Mouse (Mus musculus) kidney, adult 9 months (tissue): ENCODE data around the gene Hrh1.

ENCODE experiments used
- DNase-seq: peaks from one replicate; pipeline ENCODE4 v3.0.0; 2022

Hrh1 gene

DNA sequence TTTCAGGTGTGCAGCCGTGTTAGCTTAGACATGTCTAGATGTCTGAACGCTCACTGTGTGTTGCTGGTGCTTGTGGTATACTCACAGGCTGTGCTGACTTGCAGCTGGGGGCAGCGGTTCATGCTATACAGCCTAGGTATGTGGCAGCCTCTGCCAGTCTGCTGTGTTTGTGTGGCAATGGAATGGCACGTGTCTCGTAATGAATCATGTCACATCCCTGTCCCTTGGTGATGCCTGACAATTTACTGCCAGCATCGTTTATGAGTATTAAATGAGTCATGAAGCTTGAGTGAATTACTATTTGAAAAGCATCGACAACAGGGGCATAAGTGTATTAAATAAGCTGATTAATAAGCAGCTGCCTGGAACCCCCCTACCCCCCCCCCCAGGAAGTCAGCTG lies 9.3 kb downstream of the Hrh1 start:
- DNase-seq = no peak

DNA sequence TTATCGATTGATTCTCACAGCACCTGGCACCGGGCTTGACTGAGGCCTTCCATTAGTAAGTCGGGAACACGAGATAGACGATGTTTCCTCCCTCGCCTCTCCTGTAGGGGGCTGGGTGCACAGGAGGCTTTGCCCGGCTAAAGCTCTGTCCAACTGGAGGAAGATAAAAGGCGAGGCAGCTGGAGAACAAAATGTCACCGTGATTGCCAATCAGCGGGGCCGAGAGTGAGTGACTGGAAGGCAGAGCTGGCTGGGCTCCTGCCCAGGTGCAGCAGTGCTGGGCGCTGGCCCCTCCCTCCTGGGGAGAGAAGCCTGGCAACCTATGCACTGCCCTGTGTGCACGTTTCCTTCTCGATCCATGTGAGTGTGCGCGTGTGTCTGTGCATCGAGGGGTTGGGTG lies 10.5 kb downstream of the Hrh1 start:
- DNase-seq = no peak

DNA sequence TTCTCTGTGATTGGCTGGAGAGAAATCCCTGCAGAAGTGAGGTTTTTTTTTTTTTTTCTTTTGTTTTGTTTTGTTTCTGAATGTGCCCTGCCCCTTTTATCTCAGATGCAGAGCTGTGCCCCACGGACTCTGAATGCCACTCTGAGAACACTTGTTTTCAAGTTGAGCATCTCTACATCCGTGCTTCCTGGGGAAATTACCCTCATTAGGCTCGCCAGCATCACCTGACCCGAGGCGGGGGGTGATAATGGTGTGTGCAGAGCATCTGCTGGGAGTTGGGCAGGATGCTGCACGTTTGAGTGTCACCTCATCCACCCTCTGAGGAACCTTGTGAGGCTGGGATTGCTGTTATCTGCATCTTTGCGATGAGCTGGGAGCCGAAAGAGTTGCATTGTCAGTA lies 14.2 kb downstream of the Hrh1 start:
- no peak for DNase-seq

DNA sequence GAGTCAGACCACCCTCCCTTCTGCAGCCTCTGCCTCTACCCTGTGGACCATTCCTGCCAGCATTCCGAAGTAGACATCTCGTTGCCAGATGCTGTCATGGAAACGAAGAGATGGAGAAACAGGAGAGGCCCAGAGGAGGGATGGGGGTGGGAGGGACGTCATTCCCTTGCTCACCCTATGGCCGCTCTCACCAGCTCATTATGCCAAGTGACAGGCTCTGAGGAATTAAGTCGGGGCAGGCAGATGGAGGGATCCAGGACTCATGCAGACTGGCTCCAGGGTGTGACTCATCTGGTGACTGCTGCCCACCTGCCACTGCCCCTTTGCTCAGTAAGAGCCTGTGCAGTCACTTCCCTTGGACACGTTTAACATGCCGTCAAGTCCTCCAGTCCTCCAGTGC lies 16.8 kb downstream of the Hrh1 start:
- no peak for DNase-seq

DNA sequence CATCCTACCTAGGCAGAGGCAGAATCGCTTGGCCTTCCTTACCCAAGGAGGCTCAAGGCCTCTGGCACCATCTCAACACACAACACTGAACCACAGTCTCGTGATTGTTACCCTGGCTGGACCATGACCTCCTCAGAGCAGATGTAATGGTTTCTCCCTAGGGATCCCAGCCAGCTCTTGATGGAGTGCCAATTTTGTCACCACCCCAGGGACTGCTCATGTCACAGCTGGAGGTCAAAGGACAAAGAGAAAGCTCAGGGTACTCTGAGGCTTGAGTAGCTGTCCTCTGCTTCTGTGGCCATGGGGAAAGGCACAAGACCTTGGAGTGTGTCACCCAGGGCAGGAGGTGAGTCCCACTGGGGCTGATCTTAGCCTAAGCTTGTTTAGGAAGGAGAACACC lies 20.3 kb downstream of the Hrh1 start:
- peak; percentile 94 for DNase-seq

DNA sequence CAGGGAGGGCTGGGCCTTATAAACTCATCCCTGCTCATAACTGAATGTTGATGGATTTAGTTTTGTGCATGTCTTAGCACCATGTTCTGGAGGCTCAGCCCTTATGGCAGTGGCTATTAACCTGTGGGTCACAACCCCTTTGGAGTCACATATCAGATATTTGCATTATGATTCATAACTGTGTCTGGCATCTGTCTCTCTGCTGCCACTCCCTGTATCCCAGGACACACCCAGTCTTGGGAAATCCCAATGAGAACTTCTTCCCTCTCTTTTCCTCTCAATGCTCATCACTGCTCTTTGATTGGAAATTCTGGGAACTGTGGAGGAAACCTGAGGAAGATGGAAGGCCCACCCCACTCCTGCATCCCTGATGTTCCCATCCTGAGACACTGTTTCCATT lies 23.3 kb downstream of the Hrh1 start:
- DNase-seq = no peak

DNA sequence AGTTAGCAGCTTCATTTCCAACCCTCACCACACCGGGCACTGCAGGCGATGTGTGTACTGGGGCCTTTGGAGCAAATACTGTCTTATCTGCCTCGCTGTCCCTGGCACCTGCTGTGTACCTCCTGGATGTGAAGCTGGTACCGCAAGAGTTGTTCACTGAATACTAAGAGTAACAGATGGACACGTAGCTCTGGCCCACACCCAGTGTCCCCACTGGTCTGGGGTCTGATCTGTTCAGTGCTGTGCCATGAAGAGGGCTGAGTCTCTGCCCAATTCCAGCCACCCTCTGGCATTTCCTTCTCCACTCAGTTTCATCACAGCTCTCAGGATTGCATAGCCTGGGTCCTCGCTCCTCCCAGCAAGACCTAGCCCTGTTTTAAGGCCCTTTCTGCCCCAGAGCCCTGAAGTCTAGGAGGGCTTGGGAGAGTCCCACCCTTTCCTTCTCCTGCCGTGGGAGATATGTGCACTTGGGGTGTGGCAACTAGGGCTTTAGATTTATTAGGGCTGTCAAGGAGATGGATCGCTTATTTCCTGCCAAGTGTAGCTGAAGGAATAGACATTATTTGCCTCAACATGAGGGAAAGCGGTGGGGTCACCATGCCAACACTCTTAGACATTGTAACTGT lies 25.4 kb downstream of the Hrh1 start:
- DNase-seq = peak; percentile 17

DNA sequence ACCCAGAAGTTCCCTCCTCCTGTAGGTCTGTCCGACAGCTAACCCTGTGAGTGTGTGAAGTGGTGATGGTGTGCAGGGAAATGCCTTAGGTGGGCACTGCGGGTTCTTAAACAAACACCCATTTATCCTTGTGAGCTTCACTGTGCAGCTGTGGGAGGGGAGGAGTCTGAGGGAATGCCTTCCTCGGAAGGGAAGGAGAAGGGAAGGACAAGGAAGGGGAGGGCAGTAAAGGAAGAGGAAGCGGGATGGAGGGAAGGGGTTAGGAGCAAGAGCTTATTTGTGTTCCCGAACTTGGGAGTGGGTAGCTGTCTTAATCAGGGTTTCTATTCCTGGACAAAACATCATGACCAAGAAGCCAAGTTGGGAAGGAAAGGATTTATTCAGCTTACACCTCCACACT lies 27.6 kb downstream of the Hrh1 start:
- DNase-seq = no peak

DNA sequence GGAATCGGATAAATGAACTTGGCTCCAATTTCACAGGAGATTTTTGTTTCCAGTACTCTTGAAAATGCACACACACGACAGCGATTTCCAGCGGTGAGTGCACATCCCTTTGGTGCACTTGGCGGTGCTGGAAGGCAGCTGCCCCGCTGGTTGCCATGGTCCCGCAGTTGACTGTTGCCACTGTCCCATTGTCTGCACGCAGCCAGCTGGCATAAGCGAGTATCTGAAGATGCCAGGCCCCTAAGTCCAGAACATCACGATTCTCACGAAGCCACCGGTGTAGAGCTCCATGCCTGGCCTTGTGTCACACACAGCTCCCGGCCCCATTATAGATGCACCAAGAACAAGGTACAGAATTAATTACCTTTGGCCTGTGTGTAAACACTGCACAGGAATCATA lies 29.9 kb downstream of the Hrh1 start:
- no peak for DNase-seq

DNA sequence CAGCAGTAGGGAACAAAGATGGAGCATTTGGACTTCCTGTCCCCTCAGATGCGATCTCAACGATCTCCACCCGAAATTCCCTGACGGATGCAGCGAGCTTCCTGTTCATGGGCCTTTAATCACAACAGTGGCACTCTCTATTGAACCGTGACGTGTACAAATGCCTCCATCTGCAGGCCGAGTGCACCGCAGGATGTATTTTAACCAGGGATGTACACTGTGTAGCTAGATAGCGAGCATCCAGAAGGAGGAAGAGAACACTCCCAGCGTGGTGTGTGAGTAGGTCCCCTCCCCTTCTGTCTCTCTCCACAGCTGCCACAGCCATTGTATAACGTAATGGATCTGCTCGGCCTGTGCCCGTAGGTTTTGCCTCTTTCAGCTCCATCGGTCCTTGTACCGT lies 31.1 kb downstream of the Hrh1 start:
- peak; percentile 51 for DNase-seq

DNA sequence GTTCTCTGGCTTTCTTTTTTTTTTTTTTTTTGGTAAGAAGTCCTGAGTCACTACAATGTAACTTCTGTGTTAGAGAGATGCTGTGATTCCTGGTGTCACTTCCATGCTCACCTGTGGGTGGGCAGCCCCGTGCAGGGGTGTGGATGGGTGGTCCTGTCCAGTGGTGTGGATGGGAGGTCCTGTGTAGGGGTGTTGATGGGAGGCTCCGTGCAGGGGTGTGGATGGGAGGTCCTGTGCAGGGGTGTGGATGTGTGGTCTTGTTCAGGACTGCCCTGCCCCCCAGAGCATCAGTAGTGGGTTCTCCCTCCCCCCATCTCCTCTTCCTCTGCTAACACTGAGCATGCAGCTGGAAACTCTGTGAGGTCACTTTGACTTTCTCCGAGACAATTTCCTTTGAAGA lies 34.9 kb downstream of the Hrh1 start:
- DNase-seq = peak; percentile 10

DNA sequence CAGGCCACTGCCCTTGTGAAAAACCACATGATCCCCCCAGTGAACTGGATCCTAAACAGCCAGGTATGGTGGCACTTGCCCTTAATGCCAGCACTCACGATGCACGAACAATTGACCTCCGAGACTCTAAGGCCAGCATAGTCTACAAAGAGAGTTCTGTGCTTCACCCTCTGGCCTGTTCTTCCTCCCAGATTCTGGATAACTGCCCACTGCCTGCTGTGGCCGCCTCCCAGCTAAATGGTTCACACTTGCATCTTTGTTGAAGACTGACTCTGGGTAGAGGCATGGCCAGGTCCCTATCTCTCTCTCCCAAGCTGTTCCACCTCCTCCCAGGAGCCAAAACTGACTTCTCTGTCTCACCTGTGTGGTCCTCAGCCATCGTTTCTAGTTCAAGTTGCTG lies 36.8 kb downstream of the Hrh1 start:
- no peak for DNase-seq

DNA sequence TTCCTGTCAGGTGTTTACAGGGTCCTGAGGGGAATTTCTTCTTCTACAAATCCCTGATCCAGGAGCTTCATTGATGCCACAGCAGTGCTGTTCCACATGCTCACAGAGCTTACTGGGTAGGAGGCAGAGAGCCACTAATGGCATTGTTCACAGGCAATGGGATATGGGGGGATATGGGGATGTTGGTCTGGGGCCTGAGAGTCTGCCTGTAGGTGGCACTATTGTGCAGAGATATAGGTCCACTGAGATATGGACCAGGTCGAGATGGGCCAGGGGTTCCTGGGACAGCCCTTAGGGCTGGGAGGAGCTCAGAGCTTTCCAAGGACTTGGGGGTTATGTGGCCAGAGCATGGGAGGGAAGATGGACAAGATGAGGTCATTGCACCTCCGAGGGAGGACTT lies 42.6 kb downstream of the Hrh1 start:
- DNase-seq = no peak

DNA sequence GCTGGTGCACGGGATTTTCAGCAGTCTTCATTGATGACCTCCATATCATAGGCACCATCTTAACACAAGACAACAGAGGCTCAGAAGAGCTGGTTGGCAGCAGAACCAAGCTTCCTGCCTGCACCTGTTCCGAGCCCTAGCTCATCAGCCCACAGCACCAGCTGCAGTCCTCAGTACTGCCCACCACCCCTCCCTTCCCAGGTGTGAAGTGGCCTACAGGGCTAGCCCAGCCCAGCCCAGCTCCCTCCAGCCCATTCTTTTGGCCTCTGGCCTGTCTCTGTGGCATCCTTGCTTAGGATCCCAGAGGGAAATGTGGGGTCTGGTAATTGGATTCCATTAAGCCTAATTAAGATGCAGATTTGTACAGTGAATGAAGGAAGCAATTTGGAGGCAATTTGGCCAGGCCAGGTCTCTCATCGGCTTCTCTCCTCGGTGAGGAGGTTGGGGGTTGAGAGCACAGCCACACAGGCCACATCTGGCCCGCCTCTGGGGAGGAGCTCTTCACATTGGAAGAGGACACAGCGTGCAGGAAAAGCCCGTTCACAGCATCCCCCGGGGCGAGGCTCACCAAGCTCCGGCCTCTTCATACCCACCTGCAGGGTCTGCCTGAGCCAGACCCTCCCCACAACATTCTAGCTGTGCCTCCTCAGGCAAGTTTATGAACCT lies 43.2 kb downstream of the Hrh1 start:
- no peak for DNase-seq

DNA sequence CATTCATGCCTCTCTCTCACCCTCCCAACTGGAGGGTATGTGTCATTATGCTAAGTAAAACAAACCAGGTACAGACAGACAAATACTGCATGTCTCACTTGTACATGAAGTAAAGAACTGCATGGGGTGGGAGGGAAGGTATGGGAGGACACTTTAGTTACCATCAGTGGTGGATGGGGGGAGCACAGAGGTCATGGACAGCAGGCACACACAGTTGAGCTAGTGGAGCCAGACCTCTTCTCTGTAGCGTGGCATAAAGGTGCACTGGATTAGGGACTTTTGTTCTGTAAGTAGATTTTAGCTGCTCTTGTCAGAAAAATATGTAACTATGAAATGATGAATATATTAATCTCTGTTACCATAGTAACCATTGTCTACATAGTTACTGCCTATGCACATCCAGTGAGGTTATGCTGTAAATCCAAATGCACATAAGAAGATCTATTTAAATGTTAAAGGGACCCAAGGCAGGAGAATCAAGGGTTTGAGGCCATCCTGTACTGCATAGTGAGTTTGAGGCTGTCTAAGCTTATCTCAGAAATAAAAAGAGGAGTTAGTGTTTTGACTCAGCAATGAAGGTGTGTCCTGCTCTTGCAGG lies 46.6 kb downstream of the Hrh1 start:
- no peak for DNase-seq

DNA sequence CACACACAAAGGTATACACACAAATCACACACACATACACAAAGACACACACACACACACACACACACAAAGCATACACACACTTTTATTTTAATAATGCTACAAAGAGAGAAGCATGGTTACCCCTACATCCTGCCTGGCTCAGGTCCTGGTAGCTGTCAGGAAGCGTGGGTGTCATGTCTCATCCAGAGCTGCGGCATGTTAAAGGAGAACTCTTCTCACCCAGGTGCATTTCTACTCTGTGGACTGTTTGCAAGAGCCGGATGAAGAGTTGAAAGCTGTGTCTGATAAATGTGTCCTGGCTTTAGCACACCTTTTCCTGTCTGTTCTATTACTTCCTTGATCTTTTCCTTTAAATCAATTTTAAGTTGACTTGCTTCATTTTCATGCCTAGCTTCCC lies 47.2 kb downstream of the Hrh1 start:
- peak; percentile 24 for DNase-seq

DNA sequence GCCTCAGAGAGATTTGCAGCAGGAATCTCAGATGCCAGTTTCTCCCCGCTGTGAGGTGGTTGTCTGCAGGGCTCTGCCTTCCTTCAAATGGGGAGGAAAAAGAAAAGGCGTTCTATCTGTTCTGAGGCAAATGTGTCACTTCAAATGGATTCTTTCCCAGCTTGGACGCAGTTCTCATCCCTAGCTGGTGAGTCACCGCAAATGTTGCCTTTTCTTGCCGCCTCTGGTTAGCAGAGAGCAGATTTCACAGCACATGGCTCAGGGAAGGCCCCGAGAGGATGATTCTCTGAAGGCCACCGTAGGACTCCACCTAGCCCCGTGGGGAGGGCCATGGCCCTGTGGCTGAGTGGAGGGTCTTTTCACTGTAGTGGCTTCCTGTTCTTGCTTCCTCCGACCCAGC lies 51.2 kb downstream of the Hrh1 start:
- DNase-seq = no peak

DNA sequence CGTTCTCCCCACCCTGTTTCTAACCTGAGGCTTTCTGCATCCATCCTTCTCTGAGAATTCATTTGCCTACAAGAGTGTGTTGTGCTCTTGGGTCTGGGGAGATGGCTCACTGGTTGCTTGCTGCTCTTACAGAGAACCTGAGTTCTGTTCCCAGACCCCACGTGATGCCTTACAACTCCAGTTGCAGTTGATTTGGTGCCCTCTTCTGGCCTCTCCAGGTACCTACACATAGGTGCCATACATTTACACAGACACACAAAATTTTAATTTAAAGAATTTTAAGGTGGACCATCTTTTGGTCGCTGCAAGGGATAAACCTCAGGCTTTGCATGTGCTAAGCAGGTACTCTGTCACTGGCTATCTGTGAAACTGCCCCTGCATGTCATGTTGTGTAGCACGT lies 57.5 kb downstream of the Hrh1 start:
- DNase-seq = no peak

DNA sequence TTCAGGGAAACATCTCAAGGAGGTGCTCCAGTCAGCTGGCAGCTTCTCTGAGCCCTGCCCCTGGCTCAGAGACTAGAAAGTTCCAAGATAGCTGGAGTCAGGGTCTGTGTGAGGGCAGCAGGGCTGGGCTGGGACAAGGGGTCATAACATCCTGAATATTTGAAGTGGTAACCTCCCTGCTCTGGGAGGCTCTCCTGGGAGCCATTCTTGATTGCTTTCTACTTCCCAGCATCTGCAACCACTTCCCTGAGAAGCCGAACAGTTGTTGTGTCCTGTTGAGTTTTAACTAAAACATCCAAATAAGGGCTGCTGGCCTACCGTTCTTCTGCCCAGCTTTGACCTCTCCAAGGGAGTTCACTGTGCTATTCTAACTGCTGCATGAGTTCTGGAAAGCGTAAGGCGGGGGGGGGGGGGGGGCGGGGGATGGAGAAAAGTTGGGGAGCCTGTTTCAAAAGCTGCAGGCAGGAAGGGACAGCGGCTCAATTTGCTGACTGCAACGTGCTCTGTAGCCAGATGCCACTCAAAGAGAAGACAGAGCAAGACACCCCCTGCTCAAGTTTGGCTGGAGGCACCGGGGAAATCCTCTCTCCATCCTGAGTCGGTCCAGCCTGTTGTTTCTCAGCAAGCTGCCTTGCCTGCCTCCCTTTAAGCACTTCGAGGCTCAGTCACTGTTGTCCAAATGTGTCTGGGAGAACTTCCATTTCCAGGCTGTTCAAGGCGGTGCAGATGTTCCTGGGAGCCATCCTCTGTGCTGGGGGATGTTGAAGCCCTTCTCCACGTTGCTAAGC lies 58.7 kb downstream of the Hrh1 start:
- DNase-seq = no peak

DNA sequence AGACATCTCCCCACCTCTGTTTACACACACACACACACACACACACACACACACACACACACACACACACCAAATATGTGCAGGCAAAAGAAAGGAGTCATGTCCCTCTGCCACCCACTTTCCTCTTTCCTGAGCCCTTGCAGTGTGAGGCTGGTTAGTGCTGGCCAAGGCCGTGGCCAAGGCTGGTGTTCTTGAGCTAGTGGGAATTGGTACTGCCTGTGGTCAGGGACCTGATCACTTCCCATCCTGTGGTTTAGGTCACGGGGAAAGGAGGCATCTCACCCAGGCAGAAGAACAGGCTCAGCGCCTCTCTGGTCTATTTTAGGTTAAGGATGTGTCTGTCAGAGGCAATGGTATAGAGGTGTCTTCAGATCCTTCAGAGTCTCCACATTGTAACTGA lies 59.6 kb downstream of the Hrh1 start:
- DNase-seq = no peak

DNA sequence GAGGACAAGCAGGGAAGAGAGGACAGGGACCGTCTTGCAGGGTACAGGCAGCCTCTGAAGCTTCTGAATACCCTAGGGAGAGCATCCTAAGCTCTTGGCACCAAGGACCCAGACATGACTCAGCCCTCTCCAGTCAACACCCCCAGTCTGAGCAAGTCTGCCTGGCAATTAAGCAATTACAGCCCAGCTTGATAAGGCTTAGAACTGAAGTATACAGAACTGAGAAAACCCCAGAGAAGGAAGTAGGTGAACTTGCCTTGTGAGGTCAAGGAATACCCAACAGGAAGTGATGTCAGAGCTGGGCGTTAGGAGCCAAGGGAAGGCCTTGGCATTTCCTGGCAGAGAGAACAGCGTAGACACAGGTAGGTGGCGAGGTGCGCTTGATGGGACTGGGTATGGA lies 60.5 kb downstream of the Hrh1 start:
- no peak for DNase-seq

DNA sequence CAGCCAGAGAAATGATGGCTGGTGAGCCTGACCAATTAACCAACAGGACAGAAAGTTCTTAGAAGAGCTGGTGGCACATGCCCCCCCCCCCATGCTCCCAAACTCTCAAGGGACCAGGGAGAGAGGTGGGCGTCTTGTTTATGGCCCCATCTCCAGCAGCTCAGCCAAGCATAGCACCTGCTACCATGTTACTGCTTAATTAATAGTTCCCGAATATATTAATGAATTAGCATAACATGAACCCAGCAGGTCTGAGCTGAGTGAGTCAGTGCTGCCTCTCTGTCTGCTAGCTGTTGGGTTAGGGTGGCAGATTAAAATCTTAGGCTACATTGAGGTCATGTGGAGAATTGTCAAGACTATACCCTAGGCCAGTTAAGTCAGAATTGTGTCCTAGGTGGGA lies 62.2 kb downstream of the Hrh1 start:
- no peak for DNase-seq

DNA sequence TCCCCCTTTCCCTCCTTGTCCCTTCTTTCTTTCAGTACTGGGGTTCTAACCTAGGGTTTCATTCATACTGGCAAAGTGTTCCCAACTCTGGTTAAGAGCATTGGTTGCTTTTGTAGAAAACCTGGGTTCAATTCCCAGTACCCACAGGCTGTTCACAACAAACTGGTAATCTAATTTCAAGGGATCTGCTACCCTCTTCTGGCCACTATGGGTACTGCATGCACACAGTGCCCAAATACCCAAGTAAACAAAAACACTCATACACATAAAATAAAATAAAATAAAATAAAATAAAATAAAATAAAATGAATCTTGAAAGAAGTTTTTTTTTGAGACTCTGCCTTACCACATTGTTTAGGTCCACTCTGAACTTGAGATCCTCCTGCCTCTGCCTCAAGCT lies 63.8 kb downstream of the Hrh1 start:
- peak; percentile 26 for DNase-seq

DNA sequence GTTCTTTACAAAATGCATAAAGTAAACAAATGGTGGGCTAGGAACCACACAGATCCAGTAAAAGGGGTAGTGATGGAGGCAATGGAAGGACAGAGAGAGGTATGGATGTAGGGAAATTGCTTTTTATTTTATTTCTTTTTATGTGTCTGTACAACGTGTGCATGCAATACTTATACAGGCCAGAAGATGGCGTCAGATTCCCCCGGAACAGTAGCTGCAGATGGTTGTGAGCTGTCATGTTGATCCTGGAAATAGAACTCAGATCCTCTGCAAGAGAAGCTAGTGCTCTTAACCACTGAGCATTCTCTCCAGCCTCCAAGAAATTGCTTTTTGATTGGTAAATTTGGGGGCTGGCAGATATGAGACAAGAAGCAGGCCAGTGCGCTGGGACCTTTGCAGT lies 65.0 kb downstream of the Hrh1 start:
- peak; percentile 22 for DNase-seq
